Mouse (Mus musculus) intestine, embryonic 16.5 days (tissue): ENCODE data around the gene AI481877. TPM values are rescaled to one million over a fixed set of nuclear protein-coding genes. Genes with fewer than 3 reads are reported as not detected.
A peak's percentile ranks its signal among the peaks of the same experiment; 100 is the strongest.

Experiments
- ATAC-seq: fragments of 200-750 bp; cut with Nextera tagmentation; 2 replicates; pipeline ENCODE4 v1.8.0; 2017; ENCODE audit warnings: moderate TSS enrichment, moderate library complexity
- H3K27ac ChIP-seq: fragments of 300-500 bp; sonication (generic); 2 replicates; pipeline ENCODE4 v1.5.1; 2014; ENCODE audit warnings: mild to moderate bottlenecking, low read length
- H3K27me3 ChIP-seq: fragments of 300-500 bp; sonication (generic); replicated peaks from 2 replicates; pipeline ENCODE4 v1.6.1; 2014; ENCODE audit warnings: low read length, control low read depth, mixed read lengths; ENCODE audit not compliant: control insufficient read depth, insufficient read depth
- H3K36me3 ChIP-seq: fragments of 300-500 bp; sonication (generic); 2 replicates; pipeline ENCODE4 v1.6.1; 2014; ENCODE audit warnings: low read length, control low read depth; ENCODE audit not compliant: control insufficient read depth, insufficient read depth
- H3K4me1 ChIP-seq: fragments of 300-500 bp; sonication (generic); 2 replicates; pipeline ENCODE4 v1.6.1; 2014; ENCODE audit warnings: low read length, control low read depth, mixed read lengths; ENCODE audit not compliant: control insufficient read depth, insufficient read depth
- H3K4me2 ChIP-seq: fragments of 300-500 bp; sonication (generic); 2 replicates; pipeline ENCODE4 v1.6.1; 2014; ENCODE audit warnings: low read depth, low read length, control low read depth
- H3K4me3 ChIP-seq: fragments of 300-500 bp; sonication (generic); 2 replicates; pipeline ENCODE4 v1.5.1; 2014; ENCODE audit warnings: mild to moderate bottlenecking, low read length
- H3K9ac ChIP-seq: fragments of 300-500 bp; sonication (generic); 2 replicates; pipeline ENCODE4 v1.6.1; 2014; ENCODE audit warnings: low read depth, low read length
- H3K9me3 ChIP-seq: fragments of 300-500 bp; sonication (generic); 2 replicates; pipeline ENCODE4 v1.6.1; 2016; ENCODE audit warnings: low read length, control low read depth; ENCODE audit not compliant: control insufficient read depth
- WGBS: fragments of 180-500 bp; shearing (Covaris S2); extraction: QIAGEN DNeasy Blood & Tissue Kit; methylation state at CpG from one replicate; pipeline ENCODE4 v1.1.7; 2014; 5-methylcytosine and 5-hydroxymethylcytosine counted together
- polyA plus RNA-seq: library from polyadenylated mRNA; unstranded; fragments of >200 nt; fragmentation: Nextera tagmentation; extraction: Ambion mirVana; gene quantifications from 2 replicates; pipeline ENCODE4 v1.2.1, GENCODE M21; 2015

The AI481877 gene
- polyA plus RNA-seq, 1 experiment from 2014 or later, result not detected

DNA sequence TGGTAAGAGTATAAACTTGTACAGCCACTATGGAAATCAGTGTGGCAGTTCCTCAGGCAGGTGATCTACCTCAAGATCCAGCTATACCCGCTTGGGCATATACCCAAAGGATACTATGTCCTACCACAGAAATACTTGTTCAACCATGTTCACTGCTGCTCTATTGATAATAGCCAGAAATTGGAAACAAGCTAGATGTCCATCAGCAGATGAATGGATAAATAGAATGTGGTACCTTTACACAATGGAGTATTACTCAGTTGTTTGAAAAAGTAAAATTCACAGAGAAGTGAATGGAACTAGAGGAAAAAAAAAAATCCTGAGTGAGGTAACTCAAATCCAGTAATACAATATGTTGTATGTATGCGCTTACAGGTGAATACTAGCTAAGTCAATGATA is 34.6 kb downstream of the AI481877 start:
- H3K4me2 ChIP-seq, result no peak overlapping the region
- WGBS, result 95% methylated on average over 2 of the region's 2 CpGs
- H3K4me3 ChIP-seq, result no peak overlapping the region
- H3K27me3 ChIP-seq, result no peaks in the 10 kb centered on the region
- no peak overlapping the region for H3K27ac ChIP-seq
- no peaks in the 10 kb centered on the region for H3K4me1 ChIP-seq
- H3K36me3 ChIP-seq, result no peaks in the 10 kb centered on the region
- H3K9ac ChIP-seq, result no peak overlapping the region
- no peak for ATAC-seq
- H3K9me3 ChIP-seq, result no peaks in the 10 kb centered on the region

DNA sequence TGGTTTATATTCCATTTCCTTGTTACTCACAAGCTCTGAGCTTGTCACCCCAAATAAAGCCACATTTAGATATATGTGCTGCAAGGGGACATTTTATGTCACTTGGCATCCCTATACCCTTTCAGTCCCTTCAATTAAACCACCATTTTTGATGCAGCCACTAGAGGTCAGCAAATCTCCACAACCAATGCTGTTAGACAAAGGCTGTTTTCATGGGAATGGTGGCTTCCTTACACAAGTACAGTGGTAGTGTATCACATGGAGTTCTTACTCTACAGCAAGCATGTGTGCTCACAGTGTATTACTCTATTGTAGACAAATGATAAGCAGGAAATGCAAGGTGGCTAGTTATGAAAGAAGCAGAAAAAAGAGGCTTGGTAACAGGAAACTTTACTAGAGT is 42.4 kb downstream of the AI481877 start:
- Histone ChIP-seq H3K27me3 (no peaks in the 10 kb centered on the region), H3K36me3 (no peaks in the 10 kb centered on the region), H3K4me3 (no peak overlapping the region), H3K27ac (no peak overlapping the region), H3K4me2 (no peak overlapping the region), H3K9me3 (no peaks in the 10 kb centered on the region), H3K4me1 (no peaks in the 10 kb centered on the region), H3K9ac (no peak overlapping the region)
- ATAC-seq, result peak; percentile 80

DNA sequence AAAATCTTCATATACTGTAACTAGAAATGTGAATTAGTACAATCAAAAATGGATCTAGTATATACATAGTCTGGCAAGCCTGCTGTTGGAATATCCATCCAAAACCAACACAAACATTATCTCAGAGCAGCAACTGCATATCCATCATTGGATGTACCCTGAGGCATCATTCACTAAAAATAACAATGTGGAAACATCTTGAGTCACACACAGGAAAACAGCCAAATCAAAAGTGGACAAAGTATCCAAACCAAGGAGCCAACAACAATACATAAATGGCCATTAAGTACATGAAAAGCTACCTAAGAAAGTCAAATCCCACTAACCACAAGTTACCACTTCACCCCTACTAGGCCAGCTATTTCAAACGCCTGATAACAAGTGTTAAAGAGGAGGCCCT is 49.4 kb downstream of the AI481877 start:
- H3K27me3 ChIP-seq, result no peaks in the 10 kb centered on the region
- no peak overlapping the region for H3K4me3 ChIP-seq
- H3K4me1 ChIP-seq, result no peaks in the 10 kb centered on the region
- no peak overlapping the region for H3K4me2 ChIP-seq
- no peak overlapping the region for H3K9ac ChIP-seq
- no peaks in the 10 kb centered on the region for H3K9me3 ChIP-seq
- 59% methylated on average over 1 of the region's 1 CpGs for WGBS
- H3K27ac ChIP-seq, result no peak overlapping the region
- H3K36me3 ChIP-seq, result no peaks in the 10 kb centered on the region
- no peak for ATAC-seq

DNA sequence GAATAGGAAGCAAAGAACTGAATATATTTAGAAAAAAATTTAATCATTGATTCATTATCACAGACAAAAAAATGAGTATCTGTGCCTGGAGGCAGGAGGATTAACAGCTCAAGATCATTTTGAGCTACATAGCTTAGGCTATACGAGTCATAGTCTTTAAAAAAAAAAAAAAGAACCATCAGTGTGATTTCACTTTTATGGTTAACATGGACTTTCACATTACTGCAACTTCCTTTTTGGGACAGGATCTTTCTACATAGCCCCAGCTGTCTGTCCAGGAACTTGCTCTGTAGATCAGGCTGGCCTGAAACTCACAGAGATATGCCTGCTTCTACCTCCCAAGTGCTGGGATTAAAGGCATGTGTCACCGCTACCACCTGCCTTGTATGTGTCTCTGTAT is 55.4 kb downstream of the AI481877 start:
- no peak for ATAC-seq
- 79% methylated on average over 2 of the region's 2 CpGs for WGBS
- Histone ChIP-seq H3K27me3 (no peaks in the 10 kb centered on the region), H3K27ac (no peak overlapping the region), H3K9me3 (no peaks in the 10 kb centered on the region), H3K9ac (no peak overlapping the region), H3K4me2 (no peak overlapping the region), H3K4me3 (no peak overlapping the region), H3K36me3 (no peaks in the 10 kb centered on the region), H3K4me1 (no peaks in the 10 kb centered on the region)

DNA sequence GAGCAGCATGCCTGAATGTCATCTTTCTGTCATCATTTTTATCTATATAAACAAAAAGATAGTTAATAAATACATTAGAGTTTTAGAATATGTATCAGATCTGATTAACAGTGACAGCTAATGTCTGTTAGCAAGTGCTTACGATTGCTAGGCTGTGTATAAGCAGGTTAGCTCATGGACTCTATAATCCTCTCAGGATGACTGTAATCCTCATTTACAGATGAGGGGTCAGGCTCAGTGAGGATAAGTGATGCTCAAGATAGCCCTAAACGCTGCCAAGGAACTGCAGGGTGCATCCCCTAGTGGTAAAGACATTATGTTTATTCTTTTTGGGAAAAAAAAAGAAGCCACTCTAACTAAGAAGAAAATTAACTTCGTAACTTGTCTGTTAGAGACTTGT is 69.5 kb downstream of the AI481877 start:
- Histone ChIP-seq H3K4me3 (no peak overlapping the region), H3K36me3 (no peaks in the 10 kb centered on the region), H3K27ac (no peak overlapping the region), H3K4me1 (no peaks in the 10 kb centered on the region), H3K27me3 (no peaks in the 10 kb centered on the region), H3K9ac (no peak overlapping the region), H3K4me2 (no peak overlapping the region), H3K9me3 (no peaks in the 10 kb centered on the region)
- 50% methylated on average over 3 of the region's 3 CpGs for WGBS
- ATAC-seq, result no peak

- Histone ChIP-seq H3K27me3 (no peaks in the 10 kb centered on the region), H3K27ac (no peak overlapping the region), H3K4me3 (no peak overlapping the region), H3K4me2 (no peak overlapping the region), H3K9ac (no peak overlapping the region), H3K4me1 (no peaks in the 10 kb centered on the region), H3K9me3 (no peaks in the 10 kb centered on the region), H3K36me3 (no peaks in the 10 kb centered on the region)
- WGBS, result 70% methylated on average over 12 of the region's 12 CpGs
- ATAC-seq, result no peak
Measured at GRCm38 (mm10) chr4:59062526-59062925, 76.3 kb downstream of the AI481877 start.

GRCm38 (mm10) chr4:59057929-59058328 is 80.9 kb downstream of the AI481877 start:
- Histone ChIP-seq H3K4me3 (no peak overlapping the region), H3K4me2 (no peak overlapping the region), H3K36me3 (no peaks in the 10 kb centered on the region), H3K9ac (no peak overlapping the region), H3K27ac (no peak overlapping the region), H3K27me3 (no peaks in the 10 kb centered on the region), H3K9me3 (no peaks in the 10 kb centered on the region), H3K4me1 (no peaks in the 10 kb centered on the region)
- WGBS, result 91% methylated on average over 3 of the region's 3 CpGs
- ATAC-seq, result no peak

DNA sequence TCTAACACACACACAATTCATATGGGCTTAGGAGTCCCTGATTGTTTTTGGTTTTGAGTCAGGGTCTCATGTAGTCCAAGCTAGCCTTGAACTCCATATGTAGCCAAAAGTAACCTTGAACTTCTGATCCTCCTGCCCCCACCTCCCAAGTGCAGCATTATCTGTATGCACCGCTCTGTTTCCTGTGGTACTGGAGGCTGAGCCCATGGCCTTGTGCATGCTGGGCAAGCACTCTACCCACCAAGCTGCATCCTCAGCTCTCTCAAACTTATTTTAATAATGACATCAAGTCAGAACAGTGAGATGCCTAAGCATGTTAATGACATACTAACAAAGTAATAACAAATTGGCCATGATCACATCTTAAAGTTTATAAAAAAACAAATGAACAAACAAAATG is 87.7 kb downstream of the AI481877 start:
- ATAC-seq, result no peak
- Histone ChIP-seq H3K9ac (no peak overlapping the region), H3K27me3 (no peaks in the 10 kb centered on the region), H3K27ac (no peak overlapping the region), H3K4me2 (no peak overlapping the region), H3K4me1 (no peaks in the 10 kb centered on the region), H3K36me3 (no peaks in the 10 kb centered on the region), H3K4me3 (no peak overlapping the region), H3K9me3 (no peaks in the 10 kb centered on the region)
- 94% methylated on average over 1 of the region's 1 CpGs for WGBS

GRCm38 (mm10) chr4:59047222-59047621 is 91.6 kb downstream of the AI481877 start:
- H3K36me3 ChIP-seq, result no peaks in the 10 kb centered on the region
- no peak overlapping the region for H3K4me2 ChIP-seq
- H3K27me3 ChIP-seq, result no peaks in the 10 kb centered on the region
- no peak overlapping the region for H3K9ac ChIP-seq
- H3K9me3 ChIP-seq, result no peaks in the 10 kb centered on the region
- H3K4me3 ChIP-seq, result no peak overlapping the region
- no peaks in the 10 kb centered on the region for H3K4me1 ChIP-seq
- no peak for ATAC-seq
- H3K27ac ChIP-seq, result no peak overlapping the region
- 50% methylated on average over 3 of the region's 3 CpGs for WGBS

DNA sequence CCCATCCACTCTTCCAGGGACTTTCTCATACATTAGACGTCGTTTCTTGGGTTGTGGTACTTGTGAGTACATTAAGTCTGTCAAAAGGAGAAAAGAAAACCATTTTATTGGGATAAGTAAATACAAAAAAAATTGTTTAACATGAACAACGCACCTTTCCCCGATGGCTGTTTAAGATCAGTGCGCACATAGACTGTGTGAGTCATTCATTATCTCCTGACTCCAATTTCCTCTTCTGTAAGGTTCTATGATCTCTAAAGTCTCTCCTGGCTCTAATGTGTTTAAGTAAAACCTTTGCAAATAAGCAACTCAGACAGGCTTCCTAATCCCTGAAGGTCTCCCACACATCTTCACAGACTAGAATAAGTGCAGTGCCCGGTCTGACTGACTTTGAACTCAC is 94.9 kb downstream of the AI481877 start:
- no peaks in the 10 kb centered on the region for H3K27me3 ChIP-seq
- no peak overlapping the region for H3K9ac ChIP-seq
- no peaks in the 10 kb centered on the region for H3K9me3 ChIP-seq
- H3K4me1 ChIP-seq, result no peaks in the 10 kb centered on the region
- H3K4me3 ChIP-seq, result no peak overlapping the region
- 61% methylated on average over 6 of the region's 6 CpGs for WGBS
- H3K27ac ChIP-seq, result no peak overlapping the region
- ATAC-seq, result no peak
- H3K36me3 ChIP-seq, result 0 out of 2 replicates have a peak, but pooled peaks cover 4% of the 10 kb centered on the region
- H3K4me2 ChIP-seq, result no peak overlapping the region
